Mouse (Mus musculus) kidney, adult 2 months (tissue): ENCODE measurements around the gene Birc5. TPM values are rescaled to one million over a fixed set of nuclear protein-coding genes. Genes with fewer than 3 reads are reported as not detected.

Source experiments
- DNase-seq: peaks from one replicate; pipeline ENCODE4 v3.0.0; 2021
- H3K27ac ChIP-seq: fragments of 200-500 bp; 2 replicates; pipeline ENCODE4 v1.5.1; 2012; ENCODE audit warnings: low read depth, low read length, control low read depth, inconsistent platforms; ENCODE audit not compliant: insufficient read depth
- H3K27me3 ChIP-seq: fragments of 200-500 bp; replicated peaks from 2 replicates; pipeline ENCODE4 v1.6.1; 2012; ENCODE audit warnings: mild to moderate bottlenecking, moderate library complexity, low read length, inconsistent platforms; ENCODE audit not compliant: control insufficient read depth, insufficient read depth
- H3K36me3 ChIP-seq: fragments of 200-500 bp; 2 replicates; pipeline ENCODE4 v1.6.1; 2012; ENCODE audit warnings: mild to moderate bottlenecking, moderate library complexity, low read length, inconsistent platforms; ENCODE audit not compliant: control insufficient read depth, insufficient read depth
- H3K4me1 ChIP-seq: fragments of 200-500 bp; 2 replicates; pipeline ENCODE4 v1.6.1; 2011; ENCODE audit warnings: low read length; ENCODE audit not compliant: control insufficient read depth, insufficient read depth
- H3K4me3 ChIP-seq: fragments of 200-500 bp; 2 replicates; pipeline ENCODE4 v1.5.1; 2011; ENCODE audit warnings: mild to moderate bottlenecking, low read depth, low read length, control low read depth; ENCODE audit not compliant: insufficient read depth
- CTCF ChIP-seq: fragments of 200-500 bp; conservative IDR thresholded peaks from 2 replicates; pipeline ENCODE4 v1.5.1; 2011; ENCODE audit warnings: low read depth, mild to moderate bottlenecking, control low read depth, low read length, moderate library complexity, mixed read lengths; ENCODE audit not compliant: insufficient read depth, insufficient read length
- POLR2A ChIP-seq: fragments of 200-500 bp; IDR thresholded peaks from one replicate; pipeline ENCODE4 v1.6.1; 2011; ENCODE audit warnings: low read depth, low read length, control low read depth
- WGBS: fragments of 180-500 bp; shearing (Covaris S2); methylation state at CpG from one replicate; pipeline ENCODE4 v1.1.7; 2018; 5-methylcytosine and 5-hydroxymethylcytosine counted together
- polyA plus RNA-seq: library from polyadenylated mRNA; depleted of rRNA; stranded (reverse); fragments of >200 nt; gene quantifications from 2 replicates; pipeline ENCODE4 v1.2.3, GENCODE M21; 2012

The Birc5 gene
- polyA plus RNA-seq, 1 experiment, result 1.3 TPM

DNA sequence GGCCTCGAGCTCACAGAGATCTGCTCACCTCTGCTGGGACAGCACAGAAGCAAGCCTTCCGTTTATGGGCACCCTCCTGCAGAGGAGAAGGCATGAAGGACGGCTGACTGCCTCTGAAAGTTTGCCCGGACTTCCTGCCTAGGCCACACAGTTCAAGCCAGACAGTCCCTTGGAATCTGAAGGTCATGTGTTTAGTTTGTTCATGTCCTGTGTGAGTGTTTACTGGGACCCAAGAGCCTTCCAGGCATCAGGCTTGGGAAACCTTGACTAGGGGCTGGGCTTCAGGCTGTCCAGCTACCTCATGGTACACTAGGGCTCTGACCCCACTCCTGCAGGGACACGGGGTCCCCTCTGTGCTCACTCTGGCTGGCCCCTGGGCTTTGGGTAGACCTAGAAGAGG lies 36.9 kb downstream of the Birc5 start:
- 32% methylated on average over 5 of the region's 5 CpGs for WGBS
- no peak overlapping the region for H3K4me3 ChIP-seq
- DNase-seq, result peak; percentile 53
- peaks cover 4% of the 10 kb centered on the region; the same call in 1 of the 2 replicates for H3K4me1 ChIP-seq
- no peaks in the 10 kb centered on the region for H3K36me3 ChIP-seq
- H3K27me3 ChIP-seq, result no peaks in the 10 kb centered on the region
- H3K27ac ChIP-seq, result no peak overlapping the region
- TF ChIP-seq POLR2A (no peak), CTCF (no peak)

DNA sequence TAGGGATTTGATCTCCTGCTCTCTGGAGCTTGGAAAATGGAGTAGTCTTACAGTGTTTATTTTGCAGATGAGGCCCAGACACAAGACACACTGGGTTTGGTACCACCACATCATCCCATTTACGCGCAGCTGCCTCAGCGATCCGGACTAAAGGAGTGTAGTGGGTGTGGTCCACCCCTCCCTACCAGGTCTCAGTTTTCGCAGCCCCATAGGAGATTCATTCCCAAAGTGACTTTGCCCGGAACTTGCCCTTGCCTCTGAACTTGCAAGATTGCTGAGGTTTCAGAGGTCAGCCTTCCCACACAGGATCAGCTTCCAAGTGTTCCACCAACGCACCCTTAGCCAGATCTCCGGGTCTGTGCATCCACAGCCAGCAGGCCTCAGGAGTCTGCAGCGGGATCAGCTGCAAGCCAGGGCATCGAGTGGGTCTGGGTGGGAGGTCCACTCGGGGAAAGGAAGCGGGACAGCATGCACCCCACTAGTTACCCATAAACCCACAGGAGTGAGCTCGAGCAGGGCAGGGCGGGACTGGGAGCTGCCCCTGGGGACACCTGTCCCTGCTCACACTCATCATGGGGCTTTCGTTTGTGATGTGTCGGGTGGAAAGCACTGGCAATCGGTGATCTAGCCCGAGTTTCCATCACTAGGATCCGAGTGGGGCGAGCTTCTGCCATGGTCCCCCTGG lies 39.3 kb downstream of the Birc5 start:
- Histone ChIP-seq H3K36me3 (no peaks in the 10 kb centered on the region), H3K27me3 (no peaks in the 10 kb centered on the region), H3K4me1 (0 out of 2 replicates have a peak, but pooled peaks cover 4% of the 10 kb centered on the region), H3K4me3 (no peak overlapping the region), H3K27ac (no peak overlapping the region)
- no peak for DNase-seq
- TF ChIP-seq POLR2A, result no peak
- no peak for TF ChIP-seq CTCF
- WGBS, result 56% methylated on average over 20 of the region's 20 CpGs

DNA sequence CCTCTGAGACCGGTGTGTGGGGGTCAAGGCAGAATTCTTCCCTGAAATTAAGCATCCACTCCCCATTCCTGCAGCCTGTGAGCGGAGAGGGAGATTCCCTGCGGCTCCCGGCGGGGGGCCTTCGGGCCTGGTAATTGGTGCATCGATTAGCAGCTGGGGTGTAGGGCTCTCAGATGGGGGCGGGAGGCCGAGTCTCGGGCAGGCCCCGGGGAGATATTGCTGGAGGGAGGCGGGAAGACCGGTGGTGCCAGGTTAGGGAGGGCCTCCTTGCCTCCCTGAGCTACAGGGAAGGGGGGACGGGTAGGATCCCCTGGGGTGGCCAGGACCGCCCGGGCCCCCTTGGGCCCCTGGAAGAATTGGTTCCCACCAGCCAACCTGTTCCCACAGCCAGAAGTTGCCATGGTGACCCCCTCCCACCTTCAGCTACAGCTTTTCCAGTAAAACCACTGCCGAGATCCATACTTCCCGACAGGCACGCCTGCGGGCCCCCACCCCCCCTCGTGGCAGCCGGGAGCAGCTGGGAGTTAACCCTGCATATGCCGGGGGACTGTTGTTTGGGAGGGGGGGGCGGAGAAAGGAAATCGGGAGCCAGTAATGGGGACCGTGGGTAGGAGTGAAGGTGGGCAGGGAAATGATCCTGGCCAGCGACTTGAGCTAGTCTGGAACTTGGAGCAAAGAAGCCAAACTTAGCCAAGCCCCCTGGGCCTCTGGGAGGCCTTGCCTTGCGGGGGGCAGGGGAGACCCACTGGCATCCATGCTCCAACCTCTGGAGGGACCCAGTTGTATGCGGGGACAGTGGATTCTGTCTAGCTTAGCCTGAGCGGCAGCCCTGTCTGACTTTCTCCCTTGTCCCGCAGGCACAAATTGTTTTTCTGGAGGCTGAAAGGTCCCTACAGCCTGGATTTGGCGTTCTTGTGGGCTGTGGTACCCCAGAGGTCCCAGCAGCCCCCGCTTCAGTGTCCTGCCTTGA lies 40.1 kb downstream of the Birc5 start:
- H3K27ac ChIP-seq, result no peak overlapping the region
- no peak overlapping the region for H3K4me3 ChIP-seq
- TF ChIP-seq POLR2A (no peak), CTCF (no peak)
- 36% methylated on average over 33 of the region's 33 CpGs for WGBS
- no peaks in the 10 kb centered on the region for H3K36me3 ChIP-seq
- DNase-seq, result no peak
- H3K4me1 ChIP-seq, result 0 out of 2 replicates have a peak, but pooled peaks cover 4% of the 10 kb centered on the region
- H3K27me3 ChIP-seq, result no peaks in the 10 kb centered on the region

DNA sequence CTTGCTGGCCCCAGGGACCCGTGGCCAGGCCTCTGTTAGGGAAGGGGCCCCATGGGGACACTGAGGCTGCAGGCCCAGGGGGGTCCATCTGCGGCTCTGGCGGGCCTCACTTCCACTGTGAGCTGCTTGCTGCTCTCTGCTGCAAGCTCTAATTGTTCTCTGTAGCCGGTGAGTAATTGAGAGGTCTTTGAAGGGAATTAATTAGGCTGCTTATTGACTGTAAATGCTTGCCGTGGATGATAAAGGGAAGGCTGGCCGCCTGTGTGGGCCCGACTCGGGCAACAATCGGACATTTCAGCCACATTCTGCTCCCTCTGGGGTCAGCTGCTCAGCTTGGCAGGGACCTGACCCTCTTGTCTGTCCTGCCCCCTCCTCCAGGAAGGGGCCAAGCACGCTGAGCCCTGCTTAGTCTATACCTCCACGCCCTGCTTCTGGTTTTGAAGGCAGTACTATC lies 40.9 kb downstream of the Birc5 start:
- TF ChIP-seq POLR2A (no peak), CTCF (no peak)
- H3K27me3 ChIP-seq, result no peaks in the 10 kb centered on the region
- no peaks in the 10 kb centered on the region for H3K36me3 ChIP-seq
- no peak overlapping the region for H3K4me3 ChIP-seq
- 59% methylated on average over 11 of the region's 11 CpGs for WGBS
- no peak overlapping the region for H3K27ac ChIP-seq
- H3K4me1 ChIP-seq, result 0 out of 2 replicates have a peak, but pooled peaks cover 4% of the 10 kb centered on the region
- no peak for DNase-seq

DNA sequence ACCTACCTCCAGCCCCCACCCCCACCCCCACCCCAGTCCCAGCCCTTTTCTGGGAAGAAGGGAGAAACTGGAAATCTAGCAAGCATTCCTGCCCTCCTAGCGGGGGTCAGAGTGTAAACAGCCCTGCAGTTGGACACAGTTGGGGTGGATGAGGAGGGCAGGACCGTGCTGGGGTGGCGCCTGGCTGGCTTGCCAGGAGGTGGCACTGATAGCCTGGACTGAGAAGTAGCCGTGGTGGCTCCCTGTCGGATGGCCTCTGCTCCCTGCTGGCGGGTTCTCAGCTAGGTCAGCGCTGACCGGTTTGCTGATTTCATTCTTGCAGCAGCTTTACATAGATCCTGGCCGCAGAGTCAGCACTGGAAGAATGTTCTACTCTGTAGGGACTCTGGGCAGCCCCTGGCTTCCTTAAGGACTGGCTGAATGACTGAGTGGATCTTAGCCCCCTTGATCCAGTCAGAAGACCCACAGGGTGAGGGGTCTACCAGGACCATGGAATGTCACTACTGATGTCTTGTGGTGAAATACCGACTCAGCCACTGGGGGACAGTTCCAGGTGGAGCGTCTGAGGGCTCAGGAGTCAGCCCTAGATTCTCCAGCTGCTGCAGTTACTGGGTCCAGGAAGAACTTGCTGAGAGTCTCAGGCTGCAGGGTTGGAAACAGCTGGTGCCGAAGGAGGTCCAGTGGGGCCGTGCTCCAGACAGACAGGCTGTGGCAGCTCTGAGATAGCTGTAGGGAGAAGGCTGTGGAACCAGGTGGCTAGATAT lies 41.6 kb downstream of the Birc5 start:
- Histone ChIP-seq H3K36me3 (no peaks in the 10 kb centered on the region), H3K27ac (no peak overlapping the region), H3K4me1 (0 out of 2 replicates have a peak, but pooled peaks cover 2% of the 10 kb centered on the region), H3K4me3 (no peak overlapping the region), H3K27me3 (no peaks in the 10 kb centered on the region)
- DNase-seq, result peak; percentile 57
- TF ChIP-seq POLR2A (no peak), CTCF (peak; percentile 56)
- WGBS, result 36% methylated on average over 13 of the region's 13 CpGs

DNA sequence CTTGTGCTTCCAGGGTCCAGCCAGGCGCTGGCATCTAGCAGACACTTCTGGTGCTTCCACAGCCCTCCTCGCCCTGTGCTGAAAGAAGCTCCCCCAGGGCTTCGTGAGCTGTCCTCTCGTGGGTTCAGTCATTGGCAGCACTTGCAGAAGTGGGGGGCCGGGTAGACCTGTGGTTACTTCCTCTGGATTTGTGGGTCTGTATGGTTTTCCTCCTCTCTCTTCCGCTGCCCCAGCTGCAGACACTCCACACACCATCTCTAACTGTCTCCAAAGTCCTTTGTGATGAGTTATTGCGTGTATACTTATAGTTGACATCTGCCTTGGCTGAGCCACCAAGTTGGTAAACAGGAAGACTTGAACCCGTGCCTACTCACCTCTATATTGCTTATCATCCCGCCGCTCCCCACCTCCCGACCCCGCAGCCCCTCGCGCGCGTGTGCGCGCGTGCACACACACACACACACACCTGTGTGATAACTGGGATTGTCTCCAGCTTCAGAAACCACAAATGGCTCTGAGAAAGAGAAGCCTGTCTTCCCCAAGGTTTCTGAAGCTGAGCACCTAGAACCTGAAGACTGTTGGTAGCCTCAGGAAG lies 42.6 kb downstream of the Birc5 start:
- H3K27ac ChIP-seq, result no peak overlapping the region
- H3K27me3 ChIP-seq, result no peaks in the 10 kb centered on the region
- H3K4me1 ChIP-seq, result no peaks in the 10 kb centered on the region
- WGBS, result 93% methylated on average over 19 of the region's 19 CpGs
- no peak for DNase-seq
- H3K4me3 ChIP-seq, result no peak overlapping the region
- no peaks in the 10 kb centered on the region for H3K36me3 ChIP-seq
- TF ChIP-seq CTCF, result no peak
- no peak for TF ChIP-seq POLR2A
